Mouse (Mus musculus) CD4-positive, CD25-positive, alpha-beta regulatory T cell, adult 2 months (primary cell): ENCODE data around the gene Tor1aip2.

Source experiments
- DNase-seq: peaks from one replicate; pipeline ENCODE4 v3.0.0-alpha.2; 2012; ENCODE audit warnings: low read depth, low spot score

Gene Tor1aip2

GRCm38 (mm10) chr1:156035269-156035929 lies at the start of gene Tor1aip2:
Gene Tor1aip2 (plus strand): TSS chr1:156035403.
- peak; percentile 75 for DNase-seq

- DNase-seq: no peak
These were observed 47.6 kb upstream of the Tor1aip2 start for GRCm38 (mm10) chr1:155987625-155988024.

- DNase-seq: no peak
These were observed 45.8 kb upstream of the Tor1aip2 start for GRCm38 (mm10) chr1:155989387-155989786.

- no peak for DNase-seq
These were observed 44.8 kb upstream of the Tor1aip2 start for GRCm38 (mm10) chr1:155990391-155990790.

- no peak for DNase-seq
These were observed 40.7 kb upstream of the Tor1aip2 start for GRCm38 (mm10) chr1:155994524-155994923.

- no peak for DNase-seq
These were observed 39.6 kb upstream of the Tor1aip2 start for GRCm38 (mm10) chr1:155995612-155996011.

GRCm38 (mm10) chr1:156002366-156002765 lies 32.8 kb upstream of the Tor1aip2 start:
- no peak for DNase-seq

GRCm38 (mm10) chr1:156003201-156003935 lies 31.8 kb upstream of the Tor1aip2 start:
- no peak for DNase-seq

- no peak for DNase-seq
These were observed 29.3 kb upstream of the Tor1aip2 start for GRCm38 (mm10) chr1:156005906-156006305.

- DNase-seq: peak; percentile 44
These were observed 26.2 kb upstream of the Tor1aip2 start for GRCm38 (mm10) chr1:156009003-156009402.

GRCm38 (mm10) chr1:156019800-156020199 lies 15.4 kb upstream of the Tor1aip2 start:
- DNase-seq: no peak

- DNase-seq: no peak
These were observed 14.8 kb upstream of the Tor1aip2 start for GRCm38 (mm10) chr1:156020402-156020801.

- no peak for DNase-seq
These were observed 10.2 kb upstream of the Tor1aip2 start for GRCm38 (mm10) chr1:156024831-156025503.

- DNase-seq: no peak
These were observed 7.4 kb upstream of the Tor1aip2 start for GRCm38 (mm10) chr1:156027849-156028248.

- DNase-seq: no peak
These were observed 6.7 kb upstream of the Tor1aip2 start for GRCm38 (mm10) chr1:156028340-156028975.

GRCm38 (mm10) chr1:156033921-156034320 lies 1.3 kb upstream of the Tor1aip2 start:
- DNase-seq: no peak

GRCm38 (mm10) chr1:156034661-156035060 lies 542 bp upstream of the Tor1aip2 start:
- no peak for DNase-seq

GRCm38 (mm10) chr1:156035930-156036737 lies 931 bp downstream of the Tor1aip2 start, which contains the start of gene Tor1aip1:
Gene Tor1aip1 (minus strand): TSS chr1:156036480.
- DNase-seq: peak; percentile 99

GRCm38 (mm10) chr1:156037144-156037583 lies 2.0 kb downstream of the Tor1aip2 start:
- peak; percentile 71 for DNase-seq

GRCm38 (mm10) chr1:156039989-156040388 lies 4.8 kb downstream of the Tor1aip2 start:
- peak; percentile 78 for DNase-seq
